Comparison of ENCODE assay signal across 7 mouse cellular contexts in genomic region chr7:110774077-110774476, GRCm38 (mm10). TPM values are rescaled to one million over a fixed set of nuclear protein-coding genes. Genes with fewer than 3 reads are reported as not detected.
DNase-seq lines count a peak whose midpoint lies in the region; ATAC-seq and TF ChIP-seq lines count a peak whose summit lies in the region.

No protein-coding gene starts in this region.

- ATAC-seq in lung, postnatal 0 days: no peak
- ATAC-seq in neural tube, embryonic 15.5 days (ENCODE audit: low FRiP score): 0 out of 2 replicates have a peak, but pooled peaks have one; percentile 40

- H3K4me3 ChIP-seq in lung, postnatal 0 days (ENCODE audit: low read depth, low read length): no peak overlapping the region
- no peak overlapping the region for H3K4me3 ChIP-seq in neural tube, embryonic 15.5 days (replicated peaks)

- no peaks in the 10 kb centered on the region for H3K36me3 ChIP-seq in lung, postnatal 0 days (ENCODE audit: insufficient read depth, low read length)
- no peaks in the 10 kb centered on the region for H3K36me3 ChIP-seq in neural tube, embryonic 15.5 days

- WGBS in lung, postnatal 0 days: 79% methylated on average over 1 of the region's 1 CpGs
- 80% methylated on average over 1 of the region's 1 CpGs for WGBS in neural tube, embryonic 15.5 days

- peak overlapping the region; percentile 8; the same call in 1 of the 2 replicates for H3K4me2 ChIP-seq in lung, postnatal 0 days (replicated peaks; ENCODE audit: low read depth, low read length)
- H3K4me2 ChIP-seq in neural tube, embryonic 15.5 days: peak overlapping the region; percentile 24

- no peak for DNase-seq in lung, postnatal 0 days (ENCODE audit: low spot score)
- no peak for DNase-seq in lung, postnatal 25 days (ENCODE audit: low spot score)
- DNase-seq in cerebellum, postnatal 25 days: peak; percentile 25 to 40
- peak; percentile 78 for DNase-seq in gastrocnemius, postnatal 25 days
- peak; percentile 35 to 40 for DNase-seq in kidney, postnatal 36 days
- DNase-seq in thymus, postnatal 14 days: no peak

- no peak for TF ChIP-seq EP300 in lung, postnatal 0 days (IDR thresholded peaks at IDR 0.05)

- H3K9me3 ChIP-seq in lung, postnatal 0 days (ENCODE audit: low read length): no peaks in the 10 kb centered on the region
- no peaks in the 10 kb centered on the region for H3K9me3 ChIP-seq in neural tube, embryonic 15.5 days (replicated peaks)

- TF ChIP-seq CTCF in lung, postnatal 0 days (IDR thresholded peaks at IDR 0.05): no peak

- no peak overlapping the region for H3K27ac ChIP-seq in lung, postnatal 0 days (ENCODE audit: low read length)
- peak overlapping the region; percentile 75 for H3K27ac ChIP-seq in neural tube, embryonic 15.5 days (replicated peaks)

- H3K9ac ChIP-seq in lung, postnatal 0 days (replicated peaks; ENCODE audit: low read depth): no peak overlapping the region
- H3K9ac ChIP-seq in neural tube, embryonic 15.5 days (replicated peaks): no peak overlapping the region

- no peaks in the 10 kb centered on the region for H3K27me3 ChIP-seq in lung, postnatal 0 days (replicated peaks; ENCODE audit: insufficient read depth, low read length)
- H3K27me3 ChIP-seq in neural tube, embryonic 15.5 days (replicated peaks): no peaks in the 10 kb centered on the region

- H3K4me1 ChIP-seq in lung, postnatal 0 days (ENCODE audit: insufficient read depth, low read depth, low read length): peaks cover 5% of the 10 kb centered on the region; the same call in 1 of the 2 replicates
- peaks cover 21% of the 10 kb centered on the region for H3K4me1 ChIP-seq in neural tube, embryonic 15.5 days

RNA-seq across cellular contexts. Expression of gene Ampd3, which starts 6.1 kb away (rescaled TPM):
- polyA plus RNA-seq in lung, postnatal 0 days (2015; fragmentation: Nextera tagmentation; extraction: Ambion mirVana): 5.0 and 5.2 TPM in 2 replicates
- 1 to 10 TPM; 3.9 to 9.1 TPM for total RNA-seq in gastrocnemius, postnatal 25 days (2021)
- 12.0 and 12.6 TPM in 2 replicates for polyA plus RNA-seq in neural tube, embryonic 15.5 days (2015; fragmentation: Nextera tagmentation; extraction: Ambion mirVana)

Comparison
In these comparisons a context has a peak if more than half of its experiments do, and no peak if none do; other contexts are left out.
1. DNase-seq: peak in cerebellum, postnatal 25 days (2 of 2), gastrocnemius, postnatal 25 days (single experiment) and kidney, postnatal 36 days (2 of 2); none in lung, postnatal 0 days (single experiment), lung, postnatal 25 days (single experiment) and thymus, postnatal 14 days (single experiment).